Mouse (Mus musculus): ENCODE data around the gene Zbtb22.

Zbtb22 gene

GRCm38 (mm10) chr17:33924577-33925283, 9.0 kb downstream of the Zbtb22 start:
- DNase-seq: peak; percentile 63

DNA sequence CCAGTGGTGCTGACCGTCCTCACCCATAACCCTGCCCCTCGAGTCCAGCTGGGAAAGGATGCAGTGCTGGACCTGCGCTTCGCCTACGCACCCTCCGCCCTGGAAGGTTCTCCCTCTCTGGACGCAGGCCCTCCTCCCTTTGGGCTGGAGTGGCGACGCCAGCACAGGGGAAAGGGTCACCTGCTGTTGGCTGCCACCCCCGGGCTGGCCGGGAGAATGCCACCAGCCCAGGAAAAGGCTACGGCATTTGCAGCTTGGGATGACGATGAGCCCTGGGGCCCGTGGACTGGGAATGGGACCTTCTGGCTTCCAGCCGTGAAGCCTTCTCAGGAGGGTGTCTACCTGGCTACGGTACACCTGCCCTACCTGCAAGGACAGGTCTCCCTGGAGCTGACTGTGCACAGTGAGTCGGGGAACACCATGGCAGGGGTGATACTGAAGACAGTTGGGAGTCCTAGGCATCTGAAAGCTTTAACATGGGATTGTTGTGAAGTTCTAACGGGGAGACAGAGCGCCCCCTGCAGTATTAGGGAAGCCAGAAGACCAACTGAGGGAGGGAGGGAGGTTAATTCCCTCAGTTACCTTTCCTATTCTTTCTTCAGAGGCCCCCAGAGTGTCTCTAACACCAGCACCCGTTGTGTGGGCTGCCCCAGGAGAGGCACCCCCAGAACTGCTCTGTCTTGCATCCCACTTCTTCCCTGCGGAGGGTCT, 9.9 kb downstream of the Zbtb22 start:
- DNase-seq: no peak

DNA sequence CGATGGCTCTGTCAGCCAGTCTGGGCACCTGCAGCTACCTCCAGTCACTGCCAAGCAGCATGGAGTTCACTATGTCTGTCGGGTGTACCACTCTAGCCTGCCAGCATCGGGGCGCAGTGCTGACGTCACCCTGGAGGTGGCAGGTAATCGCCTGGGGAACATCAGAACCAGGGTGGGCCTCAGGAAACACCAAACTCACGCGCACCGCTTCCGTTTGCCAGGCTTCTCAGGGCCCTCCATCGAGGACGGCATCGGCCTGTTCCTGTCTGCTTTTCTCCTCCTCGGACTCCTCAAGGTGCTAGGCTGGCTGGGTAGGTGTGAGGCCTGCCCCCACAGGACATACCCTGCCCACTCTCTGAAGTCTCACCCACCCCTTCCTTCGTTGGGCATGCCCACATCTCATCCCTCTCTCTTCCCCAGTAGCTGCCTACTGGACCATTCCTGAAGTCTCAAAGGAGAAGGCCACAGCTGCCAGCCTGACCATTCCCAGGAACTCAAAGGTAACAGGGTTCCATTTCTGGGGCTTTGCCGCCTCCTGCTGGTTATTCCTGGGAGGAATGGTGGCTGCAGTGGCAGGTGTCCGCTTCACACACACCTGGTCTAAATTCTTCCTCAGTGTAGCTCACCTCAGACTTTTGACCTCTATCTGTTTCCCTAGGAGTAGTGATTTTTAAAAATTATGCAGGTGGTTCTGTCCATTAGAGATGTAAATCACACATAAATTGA, 10.7 kb downstream of the Zbtb22 start:
- DNase-seq: no peak

GRCm38 (mm10) chr17:33928251-33928947, 12.7 kb downstream of the Zbtb22 start:
- no peak for DNase-seq

- DNase-seq: peak; percentile 97
Observed at GRCm38 (mm10) chr17:33929371-33930279, 13.9 kb downstream of the Zbtb22 start, which contains the start of gene Rgl2. Gene Rgl2, plus strand, starts transcription at chr17:33929543.

- DNase-seq: peak; percentile 79
Observed at GRCm38 (mm10) chr17:33930280-33931158, 14.8 kb downstream of the Zbtb22 start.

DNA sequence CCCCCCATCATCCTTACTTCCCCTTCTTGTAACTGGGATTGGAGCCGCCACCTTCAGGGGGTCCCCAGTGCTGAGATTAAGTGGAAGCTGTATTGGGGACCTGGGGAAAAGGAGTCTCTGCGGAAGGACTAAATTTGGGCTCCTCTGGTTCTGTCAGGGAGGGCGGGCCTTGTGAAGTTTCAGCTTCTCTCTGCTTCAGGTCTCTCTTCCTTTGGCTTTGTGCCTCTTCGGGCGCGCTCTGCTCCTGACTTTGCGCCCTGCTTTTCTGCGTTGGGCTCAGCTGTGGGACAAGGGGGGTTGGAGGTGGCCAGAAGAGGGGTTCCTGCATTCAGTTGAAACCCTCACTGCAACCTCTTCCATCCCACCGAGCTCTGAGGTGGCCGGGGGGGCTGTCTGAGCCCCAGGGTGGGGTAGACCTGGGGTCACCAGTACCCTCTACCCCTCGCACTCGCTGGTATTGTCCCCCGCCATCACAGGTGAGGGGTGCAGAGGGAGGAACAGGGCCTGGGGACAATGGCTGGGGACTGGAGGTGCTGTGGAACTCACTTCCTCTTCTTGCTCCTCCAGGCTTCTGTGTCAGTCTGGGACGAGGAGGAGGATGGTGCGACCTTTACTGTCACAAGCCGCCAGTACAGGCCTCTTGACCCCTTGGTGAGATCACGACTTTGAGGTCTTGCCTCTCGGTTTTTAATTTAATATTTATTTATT, 15.6 kb downstream of the Zbtb22 start:
- no peak for DNase-seq

GRCm38 (mm10) chr17:33931947-33932346, 16.2 kb downstream of the Zbtb22 start:
- DNase-seq: no peak

- no peak for DNase-seq
Observed at GRCm38 (mm10) chr17:33932448-33932847, 16.7 kb downstream of the Zbtb22 start.

DNA sequence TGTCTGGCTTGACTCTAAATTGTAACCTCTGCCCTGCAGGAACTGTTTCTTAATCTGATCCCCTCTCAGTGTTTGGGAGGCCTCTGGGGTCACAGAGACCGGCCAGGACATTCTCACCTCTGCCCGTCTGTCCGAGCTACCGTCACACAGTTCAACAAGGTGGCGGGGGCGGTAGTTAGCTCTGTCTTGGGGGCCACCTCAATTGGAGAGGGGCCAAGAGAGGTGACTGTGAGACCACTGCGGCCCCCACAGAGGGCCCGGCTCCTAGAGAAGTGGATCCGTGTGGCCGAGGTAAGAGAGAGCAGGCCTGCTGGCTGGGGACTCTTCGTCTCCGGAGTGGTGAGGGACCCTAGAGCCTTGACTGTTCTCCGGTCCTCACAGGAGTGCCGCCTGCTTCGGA, 17.3 kb downstream of the Zbtb22 start:
- no peak for DNase-seq

DNA sequence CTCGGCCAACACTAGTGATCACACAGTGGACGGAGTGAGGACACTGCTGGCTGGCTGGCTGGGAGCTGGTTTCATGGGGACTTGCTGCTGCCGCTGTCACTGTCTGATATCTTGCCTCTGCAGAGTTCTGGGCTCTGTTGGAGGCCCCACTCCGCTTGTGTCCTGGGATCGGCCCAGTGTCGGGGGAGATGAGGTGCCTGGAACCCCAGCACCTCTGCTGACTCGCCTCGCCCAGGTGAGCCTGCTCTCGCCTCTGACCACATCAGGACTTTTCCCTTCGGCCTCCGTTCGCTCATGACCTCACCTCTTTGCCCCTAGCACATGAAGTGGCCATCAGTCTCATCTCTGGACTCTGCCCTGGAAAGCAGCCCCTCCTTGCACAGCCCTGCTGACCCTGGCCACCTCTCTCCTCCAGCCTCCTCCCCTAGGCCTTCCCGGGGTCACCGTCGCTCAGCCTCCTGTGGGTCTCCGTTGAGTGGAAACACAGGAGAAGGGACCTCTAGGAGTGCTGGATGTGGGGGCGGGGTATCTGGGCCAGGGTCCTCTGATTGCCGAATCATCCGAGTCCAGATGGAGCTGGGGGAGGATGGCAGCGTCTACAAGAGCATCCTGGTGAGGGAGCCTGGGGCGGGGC, 19.8 kb downstream of the Zbtb22 start:
- no peak for DNase-seq

DNA sequence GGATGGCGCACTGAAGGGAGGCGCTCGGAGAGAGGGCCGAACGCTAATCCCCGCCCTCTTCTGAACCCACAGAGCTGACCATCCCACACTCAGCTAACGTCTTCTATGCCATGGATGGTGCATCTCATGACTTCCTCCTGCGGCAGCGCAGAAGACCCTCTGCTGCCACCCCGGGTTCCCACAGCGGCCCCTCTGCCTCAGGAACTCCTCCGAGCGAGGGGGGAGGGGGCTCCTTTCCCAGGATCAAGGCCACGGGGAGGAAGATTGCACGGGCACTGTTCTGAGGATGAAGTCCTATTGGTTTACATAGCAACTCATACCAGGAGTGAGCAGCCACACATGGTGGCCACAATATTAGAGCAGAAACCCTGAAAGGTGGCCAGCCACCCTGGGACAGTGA, 21.3 kb downstream of the Zbtb22 start:
- no peak for DNase-seq

DNA sequence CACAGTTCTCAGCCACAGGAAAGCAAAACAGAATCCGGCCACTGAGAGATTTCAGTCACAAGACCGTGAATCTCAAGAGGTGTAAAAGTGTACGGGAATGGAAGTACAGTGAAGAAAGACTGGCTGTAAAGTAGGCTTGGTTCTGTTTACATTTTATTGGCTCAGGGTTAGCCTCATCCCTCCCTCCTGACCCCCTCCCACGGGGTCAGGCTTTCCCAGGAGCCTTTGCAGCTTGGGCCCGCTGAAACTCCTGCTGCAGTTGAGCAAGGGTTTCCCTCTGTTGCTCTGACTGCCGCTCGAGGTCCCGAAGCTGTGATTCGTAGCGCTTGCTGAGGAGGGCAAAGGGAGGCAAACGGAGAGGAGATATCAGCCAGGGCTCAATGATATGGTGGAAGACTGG, 23.1 kb downstream of the Zbtb22 start:
- no peak for DNase-seq

DNA sequence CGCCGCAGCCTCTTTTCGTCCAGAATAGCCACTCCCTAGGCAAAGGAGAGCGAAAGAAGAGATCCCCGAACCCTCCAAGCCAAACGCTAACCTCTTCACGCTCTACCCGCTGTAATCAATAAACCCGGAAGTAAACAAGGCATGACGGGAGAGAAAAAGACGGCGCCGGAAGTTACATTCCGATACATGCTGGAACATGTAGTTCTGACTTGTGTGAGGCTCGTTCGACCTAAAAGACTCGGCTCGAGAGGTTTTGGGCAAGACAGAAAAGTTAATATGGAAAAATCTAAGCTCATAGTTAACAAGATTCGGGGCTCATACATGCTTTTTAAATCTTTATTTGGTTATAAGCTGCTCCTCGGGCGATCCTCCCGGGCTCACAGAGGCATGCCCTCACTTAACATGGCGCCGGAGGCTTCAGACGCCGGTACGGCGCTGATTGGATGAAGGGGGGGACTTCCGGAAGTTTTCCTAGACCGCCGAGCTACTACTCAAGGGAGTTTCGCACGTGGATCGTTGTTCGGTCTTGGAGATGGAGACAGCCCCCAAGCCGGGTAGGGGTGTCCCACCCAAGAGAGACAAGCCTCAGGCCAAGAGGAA, 24.6 kb downstream of the Zbtb22 start, which contains the start of the genes Pfdn6 and Wdr46:
TSS of gene Pfdn6 (minus strand) at position 138 of the 600 bp plus-strand sequence.
TSS of gene Wdr46 (plus strand) at position 455 of the 600 bp plus-strand sequence.
- peak; percentile 88 for DNase-seq

- no peak for DNase-seq
Observed at GRCm38 (mm10) chr17:33940981-33941380, 25.3 kb downstream of the Zbtb22 start.

GRCm38 (mm10) chr17:33941381-33941780, 25.7 kb downstream of the Zbtb22 start:
- DNase-seq: no peak

DNA sequence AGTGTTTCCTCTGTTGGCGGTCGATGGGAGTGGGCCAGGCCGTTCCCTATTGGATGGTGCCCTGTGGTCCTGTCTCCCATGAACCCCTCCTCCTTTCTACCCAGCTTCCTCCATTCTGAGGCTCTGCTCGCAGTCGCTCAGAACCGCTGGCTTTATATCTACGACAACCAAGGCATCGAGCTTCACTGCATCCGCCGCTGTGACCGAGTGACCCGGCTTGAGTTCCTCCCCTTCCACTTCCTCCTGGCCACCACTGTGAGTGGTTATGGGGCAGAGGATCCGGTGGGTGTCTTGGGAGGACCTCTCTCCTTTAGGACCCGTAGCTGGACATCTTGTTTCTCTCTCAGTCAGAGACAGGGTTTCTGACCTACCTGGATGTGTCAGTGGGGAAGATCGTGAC, 27.8 kb downstream of the Zbtb22 start:
- no peak for DNase-seq

- DNase-seq: peak; percentile 66
Observed at GRCm38 (mm10) chr17:33947430-33948089, 31.9 kb downstream of the Zbtb22 start.

Data from thymus, postnatal 25 days (tissue).